Mouse (Mus musculus): ENCODE data around the gene Zbtb7b.

Zbtb7b gene

GRCm38 (mm10) chr3:89337062-89337720, 57.4 kb downstream of the Zbtb7b start:
- no peak for DNase-seq (ENCODE audit: low read depth, low spot score)

- DNase-seq (ENCODE audit: low read depth, low spot score), result no peak
Measured at GRCm38 (mm10) chr3:89336529-89336928, 58.0 kb downstream of the Zbtb7b start.

- DNase-seq (ENCODE audit: low read depth, low spot score), result no peak
Measured at GRCm38 (mm10) chr3:89333053-89333452, 61.5 kb downstream of the Zbtb7b start.

GRCm38 (mm10) chr3:89332476-89332875, 62.1 kb downstream of the Zbtb7b start:
- DNase-seq (ENCODE audit: low read depth, low spot score), result no peak

- no peak for DNase-seq (ENCODE audit: low read depth, low spot score)
Measured at GRCm38 (mm10) chr3:89332013-89332412, 62.6 kb downstream of the Zbtb7b start.

GRCm38 (mm10) chr3:89331561-89331960, 63.0 kb downstream of the Zbtb7b start:
- no peak for DNase-seq (ENCODE audit: low read depth, low spot score)

GRCm38 (mm10) chr3:89330948-89331347, 63.6 kb downstream of the Zbtb7b start:
- DNase-seq (ENCODE audit: low read depth, low spot score), result no peak

- DNase-seq (ENCODE audit: low read depth, low spot score), result no peak
Measured at GRCm38 (mm10) chr3:89330346-89330745, 64.2 kb downstream of the Zbtb7b start.

- DNase-seq (ENCODE audit: low read depth, low spot score), result no peak
Measured at GRCm38 (mm10) chr3:89328623-89329022, 66.0 kb downstream of the Zbtb7b start.

Measured in WW6 (cell line).